Mouse (Mus musculus) heart, postnatal 25 days (tissue): Measurements from ENCODE around the gene Arid3a. TPM values are rescaled to one million over a fixed set of nuclear protein-coding genes. Genes with fewer than 3 reads are reported as not detected.

ENCODE experiments used
- DNase-seq: peaks from one replicate; pipeline ENCODE4 v3.0.0; 2022; ENCODE audit warnings: low spot score
- intact Hi-C: fragments of 180-260 bp; cut with DNase I; formaldehyde crosslinking; loops from one replicate; pipeline ENCODE4 v1.15.1; 2025
- total RNA-seq, 2 experiments: library from RNA; stranded (reverse); gene quantifications; 2 replicates each; pipeline ENCODE4 v1.2.3; 2021

Gene Arid3a
- total RNA-seq, 2 experiments from 2014 or later, result 1.9 to 2.0 TPM

DNA sequence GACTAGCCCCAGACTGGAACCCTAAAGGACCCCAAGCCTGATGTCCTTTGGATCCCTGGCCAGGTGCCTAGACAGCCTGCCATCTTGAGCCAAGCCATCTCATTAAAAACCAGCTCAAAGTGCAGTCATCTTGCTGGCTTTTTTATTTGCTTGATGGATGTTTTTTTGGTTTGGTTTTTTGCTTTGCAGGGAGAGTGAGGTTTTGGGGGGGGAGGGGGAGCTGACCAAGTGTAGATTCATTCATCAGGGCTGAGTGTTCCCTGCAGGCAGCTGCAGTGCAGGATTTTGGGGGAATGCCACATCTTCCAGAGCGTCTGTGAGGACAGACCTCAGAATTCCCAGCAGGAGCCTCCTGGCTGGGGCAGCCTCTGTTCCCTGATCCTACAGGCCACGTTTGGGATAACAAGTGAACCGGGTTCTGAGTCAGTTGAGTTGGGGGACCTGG is 42.3 kb downstream of the Arid3a start:
- intact Hi-C loops, result no loop called here
- no peak for DNase-seq

DNA sequence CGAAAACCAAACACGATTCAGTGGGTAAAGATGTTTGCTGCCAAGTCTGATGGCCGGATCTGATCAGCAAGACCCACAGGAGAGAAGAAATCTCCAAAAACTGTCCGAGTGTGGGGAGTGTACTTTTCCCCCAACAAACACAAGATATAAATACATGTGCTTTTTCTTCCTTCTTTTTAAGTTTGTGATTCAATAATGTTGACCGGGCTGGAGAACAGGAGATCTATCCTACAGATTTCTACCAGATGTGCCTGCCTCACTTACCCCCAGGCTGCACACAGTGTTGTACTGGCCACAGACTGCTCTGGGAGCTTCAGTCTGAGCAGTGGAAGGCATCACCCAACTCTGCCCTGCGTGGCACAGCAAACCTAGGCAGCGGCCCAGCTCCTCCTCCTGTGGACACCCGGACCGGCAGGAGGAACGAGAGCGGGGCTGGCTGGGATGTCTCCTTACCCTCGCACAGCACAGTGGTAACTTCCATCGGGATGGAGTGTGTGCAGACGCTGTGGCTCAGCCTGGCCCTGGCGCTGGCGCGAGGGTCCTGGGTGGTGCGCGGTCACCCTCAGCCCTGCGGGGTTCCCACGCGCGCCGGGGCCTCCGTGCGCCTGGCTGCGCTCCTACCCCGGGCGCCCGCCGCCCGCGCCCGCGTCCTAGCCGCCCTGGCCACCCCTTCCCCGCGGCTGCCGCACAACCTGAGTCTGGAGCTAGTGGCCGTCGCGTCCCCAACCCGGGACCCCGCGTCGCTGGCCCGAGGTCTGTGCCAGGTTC is 43.8 kb downstream of the Arid3a start, which contains the start of gene Grin3b:
Grin3b (plus strand) TSS at position 301 of the 768 bp plus-strand sequence.
- no peak for DNase-seq
- intact Hi-C loops, result no loop called here

DNA sequence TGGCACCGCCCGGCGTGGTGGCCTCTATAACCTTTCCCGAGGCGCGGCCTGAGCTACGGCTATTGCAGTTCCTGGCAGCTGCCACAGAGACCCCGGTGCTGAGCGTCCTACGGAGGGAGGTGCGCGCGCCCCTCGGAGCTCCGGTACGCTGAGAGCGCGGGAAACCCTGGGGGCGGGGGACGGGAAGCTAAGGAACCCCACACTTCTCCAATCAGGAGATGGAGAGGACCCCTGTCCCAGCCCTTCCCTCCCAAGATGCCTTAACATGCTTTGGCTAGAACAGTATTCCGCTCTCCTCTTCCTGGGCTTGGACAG is 44.3 kb downstream of the Arid3a start:
- intact Hi-C loops, result no loop called here
- DNase-seq, result no peak

DNA sequence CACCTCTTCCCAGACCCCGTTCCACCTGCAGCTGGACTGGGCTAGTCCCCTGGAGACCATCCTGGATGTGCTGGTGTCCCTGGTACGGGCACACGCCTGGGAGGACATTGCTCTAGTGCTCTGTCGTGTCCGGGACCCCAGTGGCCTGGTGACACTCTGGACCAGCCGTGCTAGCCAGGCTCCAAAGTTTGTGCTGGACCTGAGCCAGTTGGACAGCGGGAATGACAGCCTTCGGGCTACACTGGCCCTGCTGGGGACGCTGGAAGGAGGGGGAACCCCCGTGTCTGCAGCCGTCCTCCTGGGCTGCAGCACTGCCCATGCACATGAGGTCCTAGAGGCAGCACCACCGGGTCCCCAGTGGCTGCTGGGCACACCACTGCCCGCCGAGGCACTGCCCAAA is 46.0 kb downstream of the Arid3a start:
- intact Hi-C loops, result no loop called here
- no peak for DNase-seq

GRCm38 (mm10) chr10:79974087-79974486 is 47.2 kb downstream of the Arid3a start:
- intact Hi-C loops, result no loop called here
- no peak for DNase-seq

DNA sequence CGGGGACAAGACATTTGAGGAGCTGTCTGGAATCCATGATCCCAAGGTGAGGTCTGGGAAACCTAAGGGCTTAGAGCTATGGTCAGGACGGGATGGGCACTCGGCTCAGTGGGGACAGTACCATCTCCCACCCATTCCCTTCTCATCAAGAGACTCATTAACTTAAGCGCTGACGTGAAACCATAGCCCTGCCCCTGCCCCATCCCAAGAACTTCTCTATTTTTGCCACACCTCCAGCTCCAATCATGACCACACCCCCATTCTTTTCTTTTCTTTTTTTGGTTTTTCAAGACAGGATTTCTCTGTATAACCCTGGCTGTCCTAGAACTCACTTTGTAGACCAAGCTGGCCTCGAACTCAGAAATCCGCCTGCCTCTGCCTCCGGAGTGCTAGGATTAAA is 47.8 kb downstream of the Arid3a start:
- DNase-seq, result no peak
- intact Hi-C loops, result no loop called here

- no peak for DNase-seq
- intact Hi-C loops, result no loop called here
Measured at GRCm38 (mm10) chr10:79976071-79976721, 49.4 kb downstream of the Arid3a start.

DNA sequence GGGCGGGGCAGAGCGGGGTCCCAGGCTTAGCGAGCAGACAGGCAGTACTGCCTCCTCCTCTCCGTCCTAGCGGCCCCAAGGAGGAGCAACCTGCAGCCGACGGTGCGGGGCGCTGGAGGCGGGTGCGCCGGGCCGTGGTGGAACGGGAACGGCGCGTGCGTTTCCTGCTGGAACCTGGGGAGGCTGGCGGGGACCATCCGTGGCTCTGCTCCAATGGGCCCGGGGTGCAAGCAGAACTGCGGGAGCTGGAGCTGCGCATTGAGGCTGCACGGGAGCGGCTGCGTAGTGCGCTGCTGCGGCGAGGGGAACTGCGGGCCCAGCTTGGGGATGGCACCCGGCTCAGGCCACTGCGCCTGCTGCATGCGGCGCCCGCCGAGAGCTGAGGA is 49.9 kb downstream of the Arid3a start:
- intact Hi-C loops, result no loop called here
- no peak for DNase-seq

DNA sequence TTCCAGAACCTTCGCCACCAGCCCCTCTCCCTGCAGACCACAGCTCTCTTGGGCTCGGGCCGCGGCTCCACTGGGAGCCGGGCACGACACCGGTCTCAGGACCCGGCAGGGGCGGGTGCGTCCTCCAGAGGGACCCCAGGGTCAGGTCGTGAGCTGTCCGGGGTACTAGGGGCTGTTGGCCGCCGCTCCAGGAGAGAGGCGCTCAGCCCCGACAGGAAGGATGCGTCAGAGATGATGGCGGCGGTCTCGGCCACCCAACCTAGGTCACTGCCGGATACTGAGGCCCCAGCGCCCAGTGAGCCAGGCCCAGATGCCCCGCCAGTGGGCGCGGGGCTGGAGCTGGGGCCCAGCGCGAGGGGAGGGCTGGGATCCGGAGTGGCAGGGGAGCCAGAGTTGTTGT is 50.5 kb downstream of the Arid3a start:
- intact Hi-C loops, result no loop called here
- no peak for DNase-seq

DNA sequence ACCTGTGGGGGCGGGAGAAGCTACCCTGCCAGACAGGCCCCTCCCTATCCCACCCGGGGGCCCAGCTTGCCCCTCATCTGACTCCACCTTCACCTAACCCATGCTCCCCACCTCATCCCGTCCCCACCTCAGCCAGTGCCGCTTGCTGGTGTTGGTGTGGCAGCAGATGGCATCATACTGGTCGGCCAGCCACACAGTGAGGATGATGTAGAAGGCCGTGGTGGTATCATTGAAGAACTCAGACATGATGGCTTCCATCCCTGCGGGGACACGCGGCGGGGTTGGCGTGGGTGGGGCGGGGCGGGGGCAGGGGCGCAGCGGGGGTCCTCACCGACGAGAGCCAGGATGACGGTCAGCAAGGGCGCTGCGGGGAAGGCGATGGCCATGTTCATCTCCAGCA is 51.2 kb downstream of the Arid3a start:
- no peak for DNase-seq
- intact Hi-C loops, result no loop called here

GRCm38 (mm10) chr10:79979401-79980155 is 52.7 kb downstream of the Arid3a start:
- no peak for DNase-seq
- intact Hi-C loops, result no loop called here

- intact Hi-C loops, result loop anchor here (1.0 kb wide), 1 partner anchor 23 kb away; the partner anchor contains the start of gene Wdr18
- DNase-seq, result no peak
Measured at GRCm38 (mm10) chr10:79983205-79983604, 56.4 kb downstream of the Arid3a start.

DNA sequence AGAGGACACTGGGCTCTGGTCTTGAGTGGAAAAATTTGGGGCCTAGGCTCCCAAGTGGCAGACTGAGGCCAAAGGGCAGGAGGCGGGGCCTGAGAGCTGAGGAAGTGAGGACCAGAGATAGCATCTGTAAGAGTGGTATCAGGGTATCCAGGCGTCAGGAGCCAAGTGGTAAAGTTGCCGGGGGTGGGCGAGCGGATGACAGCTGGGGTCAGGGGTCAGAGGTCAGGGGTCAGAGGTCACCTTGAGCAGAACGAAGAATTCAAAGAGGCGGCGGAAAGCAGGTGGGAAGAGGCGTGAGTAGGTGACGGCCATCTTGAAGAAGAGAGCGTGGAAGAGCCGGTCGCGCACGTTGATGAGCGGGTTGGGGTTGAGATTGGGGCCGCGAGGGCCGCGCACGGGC is 56.8 kb downstream of the Arid3a start:
- DNase-seq, result no peak
- intact Hi-C loops, result loop anchor here (1.0 kb wide), 1 partner anchor 23 kb away; the partner anchor contains the start of gene Wdr18

- intact Hi-C loops, result no loop called here
Measured at GRCm38 (mm10) chr10:79984195-79984816, 57.5 kb downstream of the Arid3a start, which contains the start of gene Tmem259. Tmem259 (minus strand) TSS chr10:79984330.

DNA sequence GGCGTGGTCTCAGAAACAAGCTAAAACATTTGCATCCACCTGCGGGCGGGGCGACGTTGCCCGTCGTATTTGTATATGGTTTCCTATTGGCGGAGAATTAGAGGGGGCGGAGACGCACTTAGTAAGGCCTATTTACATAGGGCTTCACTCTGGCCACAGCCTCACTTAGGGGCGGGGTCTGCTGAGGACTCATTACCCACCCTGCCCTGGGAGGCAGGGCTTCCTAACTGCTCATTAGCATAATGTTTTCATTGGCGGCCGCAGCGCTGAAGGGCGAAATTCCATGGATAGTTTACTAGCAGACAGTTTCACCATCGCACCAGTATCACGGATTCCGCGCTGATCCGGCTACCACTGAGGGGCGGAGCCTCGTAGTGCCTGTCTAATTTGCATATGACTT is 58.0 kb downstream of the Arid3a start:
- peak; percentile 97 for DNase-seq
- intact Hi-C loops, result loop anchor here (5.0 kb wide), 1 partner anchor 152 kb away; the partner anchor contains the start of gene Atp5d

More at GRCm38 (mm10) chr10:79984195-79984816, 57.5 kb downstream of the Arid3a start, which contains the start of gene Tmem259:
- DNase-seq, result peak; percentile 75

- intact Hi-C loops, result loop anchor here (2.0 to 5.0 kb wide), 2 partner anchors 129 to 152 kb away; partner anchors contain the start of genes Atp5d and Stk11
- peak; percentile 58 for DNase-seq
Measured at GRCm38 (mm10) chr10:79985334-79986231, 58.7 kb downstream of the Arid3a start.

- intact Hi-C loops, result loop anchor here (2.0 to 5.0 kb wide), 2 partner anchors 128 to 151 kb away; partner anchors contain the start of genes Atp5d and Stk11
- DNase-seq, result no peak
Measured at GRCm38 (mm10) chr10:79986232-79986878, 59.5 kb downstream of the Arid3a start.

DNA sequence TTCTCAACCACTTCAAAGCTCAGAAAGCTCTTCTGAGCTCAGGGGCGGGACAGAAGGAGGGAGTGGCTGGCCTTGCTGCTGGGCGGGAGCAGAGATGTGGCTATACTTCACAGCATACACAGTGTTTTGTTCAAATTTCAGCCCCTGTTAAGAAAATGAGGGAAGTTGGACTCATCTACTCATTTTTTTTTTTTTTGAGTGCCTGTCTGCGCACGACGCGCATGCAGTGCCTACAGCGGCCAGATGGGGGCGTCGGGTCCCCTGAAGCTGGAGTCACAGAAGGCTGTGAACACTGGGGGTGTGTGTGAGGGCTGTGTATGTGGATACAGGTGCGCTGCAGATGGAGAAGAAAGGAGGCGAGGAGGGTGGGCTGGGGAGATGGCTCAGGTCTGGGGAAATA is 60.1 kb downstream of the Arid3a start:
- intact Hi-C loops, result loop anchor here (2.0 to 5.0 kb wide), 2 partner anchors 128 to 150 kb away; partner anchors contain the start of genes Atp5d and Stk11
- DNase-seq, result peak; percentile 71
